Mouse (Mus musculus) CD8-positive naive resting alpha-beta T cell, adult 2 months (primary cell): ENCODE measurements around the gene Strada.
"Not testable (repeated sequence)": the region's sequence is repeated elsewhere in the genome, so short reads cannot be mapped to it uniquely, and the experiment has no call there.

Experiments
- DNase-seq, 2 experiments: peaks; one replicate each; pipeline ENCODE4 v3.0.0; 2022; ENCODE audit warnings: low read depth in 2 of 2, low spot score in 2 of 2

Strada gene

DNA sequence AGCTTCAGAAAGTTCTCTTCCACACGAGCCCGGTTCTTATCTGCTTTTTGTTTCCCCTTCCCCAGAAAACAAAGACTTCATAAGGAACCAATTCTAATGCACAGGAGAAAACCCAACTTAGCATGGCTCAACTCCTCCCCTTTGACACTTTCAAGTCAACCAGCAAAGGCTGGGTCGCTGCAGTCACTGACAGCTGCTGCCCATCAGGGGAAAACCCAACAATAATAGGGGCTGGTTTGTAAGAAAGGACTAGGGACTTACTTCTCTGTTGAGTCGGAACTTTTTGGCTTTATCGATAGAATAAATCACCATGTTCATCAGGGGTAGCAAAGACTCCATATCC, at the start of gene Strada:
Gene Strada, minus strand, starts transcription at position 46 of the 343 bp plus-strand sequence.
- no peak for DNase-seq

- no peak for DNase-seq
These were observed 47.4 kb upstream of the Strada start for GRCm38 (mm10) chr11:106249326-106249725.

- DNase-seq = peak in 1 of 2 experiments; percentile 38
These were observed 44.9 kb upstream of the Strada start for GRCm38 (mm10) chr11:106246834-106247233.

DNA sequence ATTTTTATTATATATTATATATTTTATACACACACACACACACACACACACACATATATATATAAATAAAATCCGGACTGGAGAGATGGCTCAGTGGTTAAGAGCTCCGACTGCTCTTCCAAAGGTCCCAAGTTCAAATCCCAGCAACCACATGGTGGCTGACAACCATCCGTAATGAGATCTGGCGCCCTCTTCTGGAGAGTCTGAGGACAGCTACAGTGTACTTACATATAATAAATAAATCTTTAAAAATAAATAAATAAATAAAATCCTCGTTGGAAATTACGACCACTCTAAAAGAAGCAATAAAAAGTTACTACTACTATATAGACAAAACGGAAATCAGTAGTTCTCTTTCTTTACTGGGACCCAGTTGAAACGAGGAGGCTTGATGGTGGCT, 32.0 kb upstream of the Strada start:
- not testable (repeated sequence) for DNase-seq

GRCm38 (mm10) chr11:106220603-106221002, 18.6 kb upstream of the Strada start:
- no peak for DNase-seq

DNA sequence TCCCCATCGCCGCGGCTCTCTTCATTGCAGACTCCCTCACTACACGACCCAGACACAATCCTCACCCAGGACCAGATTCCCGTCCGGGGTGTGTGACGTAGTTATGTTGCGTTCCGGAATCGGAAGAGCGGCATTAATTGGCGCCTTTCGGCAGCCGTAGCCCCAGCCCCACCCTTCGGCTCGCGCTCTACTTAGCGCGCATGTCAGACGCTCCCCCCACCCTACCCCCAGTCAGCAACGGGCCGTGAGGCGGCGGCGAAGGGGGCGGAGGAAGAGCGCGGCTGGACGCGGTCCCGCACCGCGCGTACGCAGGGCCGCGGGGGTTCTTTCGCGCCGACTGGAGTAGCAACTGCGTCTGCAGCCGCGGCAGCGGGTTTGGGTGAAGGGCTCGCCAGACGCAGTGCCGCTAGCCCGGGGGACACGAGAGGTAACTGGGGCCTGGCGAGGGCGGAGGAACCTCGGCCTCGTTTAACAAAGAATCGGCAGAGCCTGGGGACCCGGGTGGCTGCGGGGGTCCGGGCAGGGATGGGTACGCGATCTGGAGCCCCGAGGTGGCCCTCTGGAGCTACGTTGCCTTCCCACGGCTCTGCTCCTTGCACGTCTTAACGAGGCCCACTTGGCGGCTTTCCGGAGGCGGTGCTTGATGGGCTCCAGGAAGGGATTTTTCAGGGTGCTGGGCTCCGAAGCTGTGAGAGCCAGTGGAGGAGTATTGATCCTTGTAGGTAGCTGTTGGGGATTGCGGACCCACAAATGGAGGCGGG, 14.9 kb upstream of the Strada start, which contains the start of gene Ddx42:
Gene Ddx42, plus strand, starts transcription at position 197 of the 761 bp plus-strand sequence.
- peak; percentile 84 to 87 for DNase-seq

- peak; percentile 89 to 92 for DNase-seq
These were observed 14.2 kb upstream of the Strada start, which contains the start of gene Ccdc47 for GRCm38 (mm10) chr11:106215927-106216729. Ccdc47 (minus strand) TSS chr11:106216344.

- DNase-seq = no peak
These were observed 13.5 kb upstream of the Strada start for GRCm38 (mm10) chr11:106215450-106215859.

- DNase-seq = no peak
These were observed 12.9 kb upstream of the Strada start for GRCm38 (mm10) chr11:106214856-106215255.

- DNase-seq = no peak
These were observed 10.8 kb upstream of the Strada start for GRCm38 (mm10) chr11:106212771-106213170.

DNA sequence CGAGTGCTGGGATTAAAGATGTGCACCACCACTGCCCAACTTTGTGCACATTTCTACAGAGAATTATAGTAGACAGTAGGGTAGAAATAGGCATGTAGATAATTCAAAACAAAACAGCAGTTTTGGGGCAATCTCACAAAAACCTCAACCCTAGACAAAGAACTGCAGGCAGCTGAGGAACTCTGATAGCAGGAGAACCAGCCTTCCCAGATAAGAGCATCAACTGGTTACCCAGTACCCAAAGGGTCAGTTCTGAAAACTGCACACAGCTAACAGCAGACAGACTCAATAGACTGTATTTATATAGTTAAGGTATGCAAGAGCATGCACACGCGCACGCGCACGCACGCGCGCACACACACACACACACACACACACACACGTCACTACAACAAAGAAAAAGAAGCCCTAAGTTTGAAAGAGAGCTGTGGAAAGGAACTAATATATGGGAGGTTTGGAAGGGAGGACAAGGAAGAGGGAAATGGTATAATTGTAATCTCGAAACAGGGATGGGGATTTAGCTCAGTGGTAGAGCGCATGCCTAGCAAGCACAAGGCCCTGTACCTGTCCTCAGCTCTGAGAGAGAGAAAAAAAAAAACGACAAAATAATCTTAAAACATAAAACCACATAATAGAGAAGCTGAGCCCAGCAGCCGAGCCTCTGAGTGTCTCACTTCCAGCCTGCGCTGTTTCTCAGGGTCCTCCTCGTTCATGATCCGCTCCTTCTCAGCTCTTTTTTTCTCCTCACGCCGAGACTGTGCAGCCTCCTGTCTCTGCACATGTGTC, 438 bp downstream of the Strada start:
- peak in 1 of 2 experiments; percentile 11 for DNase-seq

- DNase-seq = no peak
These were observed 1.2 kb downstream of the Strada start for GRCm38 (mm10) chr11:106200756-106201155.

DNA sequence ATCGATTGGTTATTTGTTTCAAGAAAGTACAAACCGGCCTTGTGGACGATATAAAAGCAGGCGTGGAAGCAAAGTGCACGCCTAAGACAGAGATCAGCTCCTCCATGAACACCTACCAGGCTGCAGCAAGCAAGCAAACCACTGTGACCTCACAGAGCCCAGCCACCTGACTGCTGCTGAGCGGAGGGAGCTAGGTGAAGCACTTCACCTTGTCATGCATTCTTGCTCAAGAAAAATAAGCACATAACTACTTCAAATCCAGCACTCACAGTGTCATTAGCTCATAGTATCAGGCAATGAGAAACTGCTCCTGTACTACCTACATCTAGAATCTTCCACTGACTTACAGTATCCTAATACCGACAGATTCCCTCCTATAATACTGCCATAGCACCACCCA, 2.0 kb downstream of the Strada start:
- DNase-seq = not testable (repeated sequence)

DNA sequence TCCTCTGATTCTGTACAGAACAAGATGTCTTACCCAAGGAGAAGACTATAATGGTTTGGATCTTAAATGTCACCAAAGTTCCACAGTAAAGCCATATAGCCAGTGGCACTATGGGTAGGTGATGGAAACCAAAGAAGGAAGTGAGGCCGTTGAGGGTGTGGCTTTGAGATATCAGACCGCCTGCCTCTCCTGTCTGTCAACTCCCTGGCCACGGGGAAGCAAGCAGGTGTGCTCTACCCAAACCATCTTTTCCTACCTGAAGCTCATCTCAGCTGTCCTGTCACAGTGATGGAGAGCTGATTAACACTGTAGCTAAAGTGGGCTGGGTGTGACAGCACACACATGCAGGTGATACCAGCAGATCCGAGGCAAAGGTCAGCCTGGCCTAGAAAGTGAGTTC, 3.7 kb downstream of the Strada start:
- DNase-seq = no peak

DNA sequence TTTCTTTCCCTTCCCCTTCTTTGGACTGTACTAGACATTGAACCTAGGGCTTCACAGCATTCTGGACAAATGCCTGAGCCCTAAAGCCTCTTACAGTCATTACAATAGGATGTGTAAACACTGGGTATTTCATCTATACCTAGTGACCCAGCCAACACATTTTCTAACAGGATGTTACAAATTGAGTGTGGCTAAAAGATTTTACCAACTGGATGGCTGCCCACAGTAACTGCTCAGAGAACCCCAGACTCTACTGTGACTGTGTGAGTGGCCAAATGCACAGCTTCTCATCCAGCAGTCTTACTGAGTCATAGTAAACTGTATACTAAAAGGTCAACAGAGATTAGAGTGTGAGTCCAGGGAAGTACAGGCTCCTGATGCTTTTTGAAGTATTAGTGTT, 6.6 kb downstream of the Strada start:
- DNase-seq = no peak

- DNase-seq = no peak
These were observed 7.1 kb downstream of the Strada start for GRCm38 (mm10) chr11:106194891-106195290.

GRCm38 (mm10) chr11:106194155-106194541, 7.8 kb downstream of the Strada start:
- DNase-seq = no peak

DNA sequence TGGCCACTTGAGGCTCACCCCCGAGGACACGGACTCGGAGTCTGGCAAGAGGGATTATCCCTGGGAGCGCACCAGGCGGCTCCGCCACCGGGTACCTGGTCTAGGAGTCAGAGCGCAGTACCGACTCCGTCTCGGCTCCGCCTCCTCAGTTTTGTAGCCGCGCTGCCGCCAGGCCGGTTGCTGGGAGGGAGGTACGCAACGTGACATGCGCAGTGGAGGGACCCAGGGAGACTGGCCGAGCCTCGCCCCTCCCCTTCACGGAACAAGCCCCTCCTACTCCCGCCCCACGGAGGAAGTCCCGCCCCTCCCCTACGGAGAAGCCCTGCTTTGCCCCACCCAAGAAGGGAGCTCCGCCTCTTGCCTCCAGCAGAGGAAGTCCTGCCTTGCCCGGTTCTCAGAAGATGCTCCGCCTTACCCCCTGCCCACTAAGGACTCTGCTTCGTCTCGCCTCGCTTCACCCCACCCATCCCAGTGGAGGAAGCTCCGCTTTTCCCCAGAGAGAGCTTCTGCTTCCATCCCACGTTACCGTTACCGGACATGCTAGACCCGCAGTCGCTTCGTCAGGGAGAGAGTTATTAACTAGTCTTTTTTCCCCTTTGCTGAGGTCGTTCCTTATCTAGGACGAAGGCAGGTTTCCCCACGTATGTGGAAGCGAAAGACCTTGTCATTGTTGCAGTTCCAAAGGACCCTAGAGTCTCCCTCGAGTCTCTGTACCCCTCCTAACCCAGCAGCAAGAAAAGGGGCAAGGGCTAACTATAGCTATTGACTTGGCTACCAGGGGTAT, 8.4 kb downstream of the Strada start:
- DNase-seq = peak; percentile 95

- no peak for DNase-seq
These were observed 9.2 kb downstream of the Strada start for GRCm38 (mm10) chr11:106192657-106193370.

DNA sequence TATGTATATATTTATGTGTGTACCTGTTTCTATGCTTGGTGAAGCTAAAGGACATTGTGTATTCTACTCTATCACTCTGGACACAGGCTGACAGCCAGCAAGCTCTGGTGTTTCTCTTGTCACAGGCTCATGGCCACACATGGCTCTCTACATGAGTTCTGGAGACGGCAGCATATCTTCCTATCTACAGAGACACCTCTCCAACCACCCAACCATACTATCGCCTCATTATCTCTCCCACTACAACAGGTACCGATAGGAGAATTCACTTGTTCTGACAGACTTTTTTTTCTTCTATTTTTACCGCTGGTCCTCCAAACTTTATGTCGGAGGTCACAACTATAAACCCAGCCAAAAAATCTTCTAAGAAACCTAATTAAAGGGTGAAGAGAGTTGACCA, 9.7 kb downstream of the Strada start:
- DNase-seq = no peak
